Mouse (Mus musculus) testis, adult 2 months (tissue): ENCODE data around the gene Gzmc.

ENCODE experiments used
- CTCF ChIP-seq: fragments of 200-500 bp; IDR thresholded peaks from 2 replicates; pipeline ENCODE4 v1.5.1; 2012; ENCODE audit warnings: low read depth, mild to moderate bottlenecking, inconsistent platforms, low read length, moderate library complexity; ENCODE audit not compliant: control insufficient read depth, insufficient read depth, insufficient replicate concordance
- POLR2A ChIP-seq: fragments of 200-500 bp; IDR thresholded peaks from 2 replicates; pipeline ENCODE4 v1.6.1; 2012; ENCODE audit warnings: low read depth, mild to moderate bottlenecking, inconsistent platforms, low read length, moderate library complexity; ENCODE audit not compliant: control insufficient read depth

GRCm38 (mm10) chr14:56186946-56187345 lies 47.5 kb downstream of the Gzmc start:
- no peak for TF ChIP-seq POLR2A
- TF ChIP-seq CTCF = peak; percentile 52; the same call in 1 of the 2 replicates
